Mouse (Mus musculus) stomach, embryonic 16.5 days (tissue): ENCODE results near the gene Nr2f2. TPM values are rescaled to one million over a fixed set of nuclear protein-coding genes. Genes with fewer than 3 reads are reported as not detected.

ENCODE experiments used
- ATAC-seq: fragments of 200-750 bp; cut with Nextera tagmentation; 2 replicates; pipeline ENCODE4 v1.8.0; 2017; ENCODE audit warnings: moderate number of reproducible peaks, moderate TSS enrichment; ENCODE audit not compliant: insufficient read depth, low FRiP score
- H3K27ac ChIP-seq: fragments of 300-500 bp; sonication (generic); 2 replicates; pipeline ENCODE4 v1.5.1; 2014; ENCODE audit warnings: low read length
- H3K27me3 ChIP-seq: fragments of 300-500 bp; sonication (generic); 2 replicates; pipeline ENCODE4 v1.6.1; 2014; ENCODE audit warnings: low read length, control low read depth, mixed read lengths; ENCODE audit not compliant: control insufficient read depth, insufficient read depth
- H3K36me3 ChIP-seq: fragments of 300-500 bp; sonication (generic); 2 replicates; pipeline ENCODE4 v1.6.1; 2014; ENCODE audit warnings: low read length; ENCODE audit not compliant: control insufficient read depth, insufficient read depth
- H3K4me1 ChIP-seq: fragments of 300-500 bp; sonication (generic); 2 replicates; pipeline ENCODE4 v1.6.1; 2014; ENCODE audit warnings: low read length, control low read depth, mixed read lengths; ENCODE audit not compliant: control insufficient read depth, insufficient read depth
- H3K4me2 ChIP-seq: fragments of 300-500 bp; sonication (generic); 2 replicates; pipeline ENCODE4 v1.6.1; 2014; ENCODE audit warnings: low read depth, low read length, mixed read lengths
- H3K4me3 ChIP-seq: fragments of 300-500 bp; sonication (generic); replicated peaks from 2 replicates; pipeline ENCODE4 v1.5.1; 2014; ENCODE audit warnings: mild to moderate bottlenecking, low read length
- H3K9ac ChIP-seq: fragments of 300-500 bp; sonication (generic); 2 replicates; pipeline ENCODE4 v1.6.1; 2014; ENCODE audit warnings: low read length
- H3K9me3 ChIP-seq: fragments of 300-500 bp; sonication (generic); replicated peaks from 2 replicates; pipeline ENCODE4 v1.6.1; 2016; ENCODE audit warnings: low read length, control low read depth; ENCODE audit not compliant: control insufficient read depth
- WGBS: fragments of 180-500 bp; shearing (Covaris S2); extraction: QIAGEN DNeasy Blood & Tissue Kit; methylation state at CpG from one replicate; pipeline ENCODE4 v1.1.7; 2014; 5-methylcytosine and 5-hydroxymethylcytosine counted together
- polyA plus RNA-seq: library from polyadenylated mRNA; unstranded; fragments of >200 nt; fragmentation: Nextera tagmentation; extraction: Ambion mirVana; gene quantifications from 2 replicates; pipeline ENCODE4 v1.2.1, GENCODE M21; 2015

Gene Nr2f2
- polyA plus RNA-seq, 1 experiment from 2014 or later: 64.6 TPM

- WGBS: under 1% methylated on average over 97 of the region's 98 CpGs
- peak overlapping the region; percentile 81 for H3K4me3 ChIP-seq
- H3K36me3 ChIP-seq: no peaks in the 10 kb centered on the region
- H3K9me3 ChIP-seq: no peaks in the 10 kb centered on the region
- peak; percentile 89 for ATAC-seq
- H3K27me3 ChIP-seq: no peaks in the 10 kb centered on the region
- peaks cover 7% of the 10 kb centered on the region for H3K4me1 ChIP-seq
- peak overlapping the region; percentile 86 for H3K4me2 ChIP-seq
- peak overlapping the region; percentile 99 for H3K27ac ChIP-seq
- peak overlapping the region; percentile 98 for H3K9ac ChIP-seq
Observed at GRCm38 (mm10) chr7:70361383-70362364, 4.9 kb downstream of the Nr2f2 start.

- under 1% methylated on average over 64 of the region's 84 CpGs for WGBS
- H3K9me3 ChIP-seq: no peaks in the 10 kb centered on the region
- H3K4me1 ChIP-seq: peaks cover 9% of the 10 kb centered on the region
- no peak for ATAC-seq
- no peaks in the 10 kb centered on the region for H3K36me3 ChIP-seq
- H3K4me2 ChIP-seq: peak overlapping the region; percentile 84
- H3K27me3 ChIP-seq: no peaks in the 10 kb centered on the region
- H3K4me3 ChIP-seq: peak overlapping the region; percentile 81
- H3K27ac ChIP-seq: peak overlapping the region; percentile 99
- H3K9ac ChIP-seq: peak overlapping the region; percentile 98
Observed at GRCm38 (mm10) chr7:70360611-70361382, 5.7 kb downstream of the Nr2f2 start.

GRCm38 (mm10) chr7:70359791-70360581 lies 6.5 kb downstream of the Nr2f2 start:
- no peaks in the 10 kb centered on the region for H3K27me3 ChIP-seq
- no peak for ATAC-seq
- H3K27ac ChIP-seq: peak overlapping the region; percentile 99
- H3K9me3 ChIP-seq: no peaks in the 10 kb centered on the region
- H3K4me2 ChIP-seq: peak overlapping the region; percentile 84
- H3K9ac ChIP-seq: peak overlapping the region; percentile 98
- peaks cover 9% of the 10 kb centered on the region for H3K4me1 ChIP-seq
- WGBS: under 1% methylated on average over 71 of the region's 75 CpGs
- peak overlapping the region; percentile 81 for H3K4me3 ChIP-seq
- H3K36me3 ChIP-seq: no peaks in the 10 kb centered on the region

DNA sequence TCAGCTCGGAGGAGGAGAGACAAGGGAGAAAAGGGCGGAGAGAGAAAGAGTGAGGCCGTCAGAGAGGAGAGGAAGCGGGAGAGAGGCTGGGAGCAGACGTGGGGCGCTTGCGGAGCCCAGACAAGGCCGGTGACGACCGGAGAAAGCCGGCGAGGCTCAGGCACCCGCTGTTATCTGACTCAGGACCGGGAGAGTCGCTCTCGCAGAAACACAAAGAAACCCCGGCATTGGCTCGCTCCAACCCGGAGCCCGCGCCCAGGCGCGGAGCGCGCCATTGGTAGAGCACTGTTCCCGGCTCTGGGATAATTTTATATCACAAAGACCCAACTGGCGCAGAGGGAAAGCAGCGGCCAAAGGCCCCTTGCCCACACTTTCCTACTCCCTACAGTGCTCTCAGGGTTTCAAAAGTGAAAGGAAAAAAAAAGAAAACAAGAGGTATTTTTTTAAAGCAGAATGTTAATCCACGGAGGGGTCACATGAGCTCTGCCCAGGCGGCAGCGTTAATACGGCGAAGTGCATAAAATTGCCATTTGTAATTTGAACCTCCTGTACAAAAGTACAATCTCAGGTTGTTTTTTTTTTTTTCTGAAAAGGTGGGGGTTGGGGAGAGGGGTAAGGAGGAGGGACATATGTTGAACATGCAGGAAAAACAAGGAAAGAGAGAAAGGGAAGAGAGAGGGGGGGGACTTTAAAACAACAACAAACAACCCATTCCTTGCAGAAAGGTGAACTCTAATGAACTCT lies 7.5 kb downstream of the Nr2f2 start:
- H3K27ac ChIP-seq: peak overlapping the region; percentile 99
- peak overlapping the region; percentile 98 for H3K9ac ChIP-seq
- no peaks in the 10 kb centered on the region for H3K36me3 ChIP-seq
- H3K9me3 ChIP-seq: no peaks in the 10 kb centered on the region
- H3K4me2 ChIP-seq: peak overlapping the region; percentile 84
- under 1% methylated on average over 33 of the region's 33 CpGs for WGBS
- H3K4me3 ChIP-seq: peak overlapping the region; percentile 81
- ATAC-seq: no peak
- H3K27me3 ChIP-seq: no peaks in the 10 kb centered on the region
- peaks cover 9% of the 10 kb centered on the region for H3K4me1 ChIP-seq

- Histone ChIP-seq H3K9ac (peak overlapping the region; percentile 98), H3K27ac (peak overlapping the region; percentile 99), H3K9me3 (no peaks in the 10 kb centered on the region), H3K4me2 (peak overlapping the region; percentile 84), H3K36me3 (no peaks in the 10 kb centered on the region), H3K4me3 (peak overlapping the region; percentile 81), H3K27me3 (no peaks in the 10 kb centered on the region), H3K4me1 (peaks cover 9% of the 10 kb centered on the region)
- 5% methylated on average over 33 of the region's 33 CpGs for WGBS
- no peak for ATAC-seq
Observed at GRCm38 (mm10) chr7:70358020-70358847, 8.3 kb downstream of the Nr2f2 start.

GRCm38 (mm10) chr7:70357516-70358019 lies 9.0 kb downstream of the Nr2f2 start:
- Histone ChIP-seq H3K27me3 (no peaks in the 10 kb centered on the region), H3K27ac (peak overlapping the region; percentile 99), H3K9ac (peak overlapping the region; percentile 98), H3K4me1 (peaks cover 6% of the 10 kb centered on the region), H3K9me3 (no peaks in the 10 kb centered on the region), H3K36me3 (no peaks in the 10 kb centered on the region), H3K4me2 (peak overlapping the region; percentile 84), H3K4me3 (peak overlapping the region; percentile 81)
- ATAC-seq: no peak
- 12% methylated on average over 17 of the region's 17 CpGs for WGBS

DNA sequence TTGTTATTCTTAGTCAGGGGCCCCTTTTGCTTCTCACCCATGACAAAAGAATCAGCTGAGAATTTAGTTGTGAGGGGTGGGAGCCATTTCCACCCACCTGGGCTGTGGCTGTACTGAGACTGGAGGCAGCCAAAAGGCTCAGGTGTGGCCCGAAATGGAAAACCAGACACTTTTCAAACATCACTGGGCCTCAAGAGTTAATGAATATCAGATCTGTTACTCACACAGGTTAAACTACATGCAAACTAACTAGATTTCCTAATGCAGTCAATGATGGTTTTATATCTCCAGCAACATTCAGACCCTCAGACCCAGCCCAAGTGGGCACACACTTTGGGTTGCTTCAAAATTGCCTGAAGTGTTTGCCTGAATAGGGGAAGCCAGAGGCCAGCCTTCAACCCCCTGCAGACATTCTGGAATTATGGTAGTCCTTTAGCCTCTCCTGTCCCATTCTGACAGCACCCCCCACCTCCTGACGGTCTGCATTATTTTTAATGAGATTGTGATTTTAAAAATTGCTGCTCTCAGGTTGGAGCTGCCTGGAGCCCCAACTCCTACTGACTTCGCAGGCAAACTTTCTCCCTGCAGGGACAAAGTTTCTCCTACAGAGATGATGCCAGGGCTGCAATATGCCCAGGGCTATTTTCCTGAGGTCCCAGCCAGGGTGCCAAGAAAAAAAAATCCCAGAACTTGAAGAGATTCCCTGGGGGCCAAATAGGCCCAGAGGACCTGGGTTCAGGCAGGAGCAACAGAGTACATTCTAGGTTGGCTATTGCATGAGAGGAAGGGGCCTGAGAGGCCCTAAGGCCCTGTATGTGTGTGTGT lies 9.6 kb downstream of the Nr2f2 start:
- H3K9me3 ChIP-seq: no peaks in the 10 kb centered on the region
- H3K4me1 ChIP-seq: peaks cover 7% of the 10 kb centered on the region; the same call in 1 of the 2 replicates
- no peaks in the 10 kb centered on the region for H3K27me3 ChIP-seq
- WGBS: 25% methylated on average over 3 of the region's 3 CpGs
- H3K4me3 ChIP-seq: peak overlapping the region; percentile 81
- ATAC-seq: no peak
- H3K27ac ChIP-seq: peak overlapping the region; percentile 99
- H3K36me3 ChIP-seq: no peaks in the 10 kb centered on the region
- peak overlapping the region; percentile 84 for H3K4me2 ChIP-seq
- peak overlapping the region; percentile 98 for H3K9ac ChIP-seq
